Mouse (Mus musculus) brown adipose tissue, adult 24 weeks (tissue): Measurements from ENCODE around the gene Gemin5. TPM values are rescaled to one million over a fixed set of nuclear protein-coding genes. Genes with fewer than 3 reads are reported as not detected.
A peak's percentile ranks its signal among the peaks of the same experiment; 100 is the strongest.

Experiments used
- H3K27ac ChIP-seq: fragments of 200-500 bp; replicated peaks from 2 replicates; pipeline ENCODE4 v1.5.1; 2012; ENCODE audit warnings: low read depth, mild to moderate bottlenecking, low read length
- H3K4me1 ChIP-seq: fragments of 200-500 bp; 2 replicates; pipeline ENCODE4 v1.6.1; 2012; ENCODE audit warnings: low read length, mixed read lengths; ENCODE audit not compliant: control insufficient read depth, insufficient read depth, insufficient read length
- H3K4me3 ChIP-seq: fragments of 200-500 bp; 2 replicates; pipeline ENCODE4 v1.5.1; 2012; ENCODE audit warnings: low read depth, mild to moderate bottlenecking, low read length, moderate library complexity; ENCODE audit not compliant: insufficient read depth
- polyA plus RNA-seq: library from polyadenylated mRNA; stranded (reverse); fragments of >200 nt; gene quantifications from 2 replicates; pipeline ENCODE4 v1.2.4, GENCODE M21; 2012; ENCODE audit not compliant: missing spikeins, insufficient read depth, insufficient read length

Gemin5 gene
- 3.3 and 3.4 TPM in 2 replicates for polyA plus RNA-seq

- H3K4me1 ChIP-seq = no peaks in the 10 kb centered on the region; the same call in 1 of the 2 replicates
- H3K4me3 ChIP-seq = peak within 1 kb of the TSS; percentile 94
- 0 out of 2 replicates have a peak within 1 kb of the TSS, but pooled peaks have one; percentile 48 for H3K27ac ChIP-seq
Measured at GRCm38 (mm10) chr11:58168167-58168915, at the start of gene Gemin5. Gemin5 (minus strand) TSS chr11:58168539.

DNA sequence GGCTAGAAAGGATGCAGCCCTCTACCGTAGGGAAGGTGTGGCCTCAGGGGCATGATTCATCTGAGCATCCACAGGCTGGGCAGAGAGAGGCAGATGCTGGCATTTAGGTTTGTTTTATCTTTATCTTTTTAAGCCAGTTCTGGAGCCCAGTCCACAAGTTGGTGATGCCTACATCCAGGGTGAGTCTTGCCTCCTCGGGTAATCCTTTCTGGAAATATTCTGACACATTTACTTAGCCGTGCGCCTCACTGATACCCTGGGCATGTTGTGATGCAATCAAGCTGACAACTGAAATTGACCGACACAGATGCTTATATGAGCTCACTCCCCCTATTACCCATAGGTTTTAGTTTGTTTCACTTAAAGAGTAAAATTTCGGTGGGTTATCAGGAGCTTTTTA lies 48.5 kb upstream of the Gemin5 start:
- Histone ChIP-seq H3K27ac (no peak overlapping the region), H3K4me1 (peaks cover 18% of the 10 kb centered on the region), H3K4me3 (no peak overlapping the region)

- Histone ChIP-seq H3K4me1 (peaks cover 18% of the 10 kb centered on the region), H3K4me3 (peak overlapping the region; percentile 68), H3K27ac (peak overlapping the region; percentile 25)
Measured at GRCm38 (mm10) chr11:58215814-58216213, 47.5 kb upstream of the Gemin5 start.

- Histone ChIP-seq H3K27ac (peak overlapping the region; percentile 43; the same call in 1 of the 2 replicates), H3K4me3 (peak overlapping the region; percentile 68), H3K4me1 (peaks cover 18% of the 10 kb centered on the region)
Measured at GRCm38 (mm10) chr11:58215049-58215430, 46.7 kb upstream of the Gemin5 start.

DNA sequence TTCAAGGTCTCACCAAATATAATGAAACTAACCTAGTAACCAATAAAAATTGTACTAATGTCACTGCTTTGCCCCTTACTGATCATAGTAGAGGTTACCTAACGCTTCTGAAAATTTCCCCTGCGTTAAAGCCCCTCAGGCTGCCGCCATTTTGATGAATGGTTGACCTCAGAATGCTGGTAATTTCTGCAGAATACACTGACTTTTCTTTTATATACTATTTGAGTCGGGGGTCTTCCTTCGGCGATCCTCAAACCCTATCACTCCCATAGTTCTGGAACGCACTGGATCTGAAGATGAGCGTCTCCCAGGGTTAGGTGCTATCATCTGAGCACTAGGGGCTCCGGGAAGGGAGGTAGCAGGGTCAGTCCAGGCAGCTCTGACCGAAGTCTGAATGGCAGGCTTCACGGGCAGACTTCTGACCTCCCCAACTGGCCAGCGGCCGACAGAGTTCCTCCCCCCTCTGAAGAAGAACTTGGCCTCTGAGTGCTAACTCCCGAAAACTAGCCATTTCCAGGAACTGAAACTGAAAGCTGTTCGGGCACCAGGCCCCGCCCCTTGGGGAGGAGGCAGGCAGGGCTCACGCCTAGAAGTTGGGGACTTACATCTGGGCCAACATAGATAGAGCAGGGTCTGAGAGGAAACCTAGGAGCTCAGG lies 46.2 kb upstream of the Gemin5 start:
- peaks cover 18% of the 10 kb centered on the region for H3K4me1 ChIP-seq
- H3K4me3 ChIP-seq = peak overlapping the region; percentile 68
- H3K27ac ChIP-seq = peak overlapping the region; percentile 89

DNA sequence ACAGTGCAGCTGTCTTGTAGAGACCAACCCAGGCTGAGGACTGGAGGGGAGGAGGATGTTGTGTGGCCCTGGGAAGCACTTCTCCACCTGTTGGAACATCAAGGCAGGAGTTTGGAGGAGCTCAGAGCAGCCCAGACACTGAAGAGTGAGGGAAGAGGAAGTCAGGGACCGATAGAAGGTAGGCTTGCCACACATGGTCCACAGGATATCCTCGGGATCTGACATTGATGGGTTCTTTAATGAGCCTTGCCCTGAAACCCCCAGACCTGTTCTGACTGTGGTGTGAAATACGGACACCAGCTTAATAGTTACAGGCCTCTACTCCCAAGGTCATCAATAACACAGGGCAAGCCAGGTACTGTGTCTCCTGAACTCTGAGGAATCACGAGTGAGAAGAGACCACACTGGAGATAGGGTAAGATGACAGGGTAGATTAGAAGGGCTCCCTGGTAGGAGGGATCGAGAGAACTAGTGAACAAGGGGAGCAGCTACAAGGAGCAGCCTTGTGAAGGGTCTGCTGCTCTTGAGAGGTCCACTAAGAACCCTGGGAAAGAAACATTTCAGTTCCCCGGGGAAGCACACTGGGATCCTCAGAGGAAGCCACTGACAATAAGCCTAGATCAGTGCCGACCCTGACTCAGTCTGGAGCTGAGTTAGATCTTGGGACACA lies 45.5 kb upstream of the Gemin5 start:
- peak overlapping the region; percentile 89 for H3K27ac ChIP-seq
- peaks cover 18% of the 10 kb centered on the region for H3K4me1 ChIP-seq
- peak overlapping the region; percentile 68; the same call in 1 of the 2 replicates for H3K4me3 ChIP-seq

GRCm38 (mm10) chr11:58211682-58212067 lies 43.3 kb upstream of the Gemin5 start:
- H3K27ac ChIP-seq = no peak overlapping the region
- peaks cover 10% of the 10 kb centered on the region for H3K4me1 ChIP-seq
- H3K4me3 ChIP-seq = no peak overlapping the region

- Histone ChIP-seq H3K27ac (no peak overlapping the region), H3K4me1 (peaks cover 10% of the 10 kb centered on the region), H3K4me3 (no peak overlapping the region)
Measured at GRCm38 (mm10) chr11:58211062-58211681, 42.8 kb upstream of the Gemin5 start.

DNA sequence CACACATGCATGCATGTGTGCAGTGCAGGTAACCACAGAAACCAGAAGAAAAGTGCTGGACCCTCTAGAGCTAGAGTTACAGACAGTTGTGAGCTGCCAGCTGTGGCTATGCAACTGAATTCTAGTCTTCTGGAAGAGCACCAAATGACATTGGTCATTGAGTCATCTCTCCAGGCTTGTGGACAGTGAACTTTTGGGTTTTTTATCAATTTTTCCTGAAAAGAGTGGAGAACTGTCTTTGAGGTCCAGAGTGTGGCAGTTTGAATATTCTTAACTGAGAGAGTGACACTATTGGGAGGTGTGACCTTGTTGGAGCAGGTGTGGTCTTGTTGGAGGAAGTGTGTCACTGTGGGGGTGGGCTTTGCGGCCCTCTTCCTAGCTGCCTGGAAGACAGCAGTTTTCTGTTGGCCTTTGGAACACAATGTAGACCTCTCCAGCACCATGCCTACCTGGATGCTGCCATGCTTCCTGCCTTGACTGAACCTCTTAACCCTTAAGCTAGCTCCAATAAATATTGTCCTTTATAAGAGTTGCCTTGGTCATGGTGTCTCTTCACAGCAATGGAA lies 42.1 kb upstream of the Gemin5 start:
- Histone ChIP-seq H3K27ac (no peak overlapping the region), H3K4me3 (no peak overlapping the region), H3K4me1 (peaks cover 7% of the 10 kb centered on the region)

DNA sequence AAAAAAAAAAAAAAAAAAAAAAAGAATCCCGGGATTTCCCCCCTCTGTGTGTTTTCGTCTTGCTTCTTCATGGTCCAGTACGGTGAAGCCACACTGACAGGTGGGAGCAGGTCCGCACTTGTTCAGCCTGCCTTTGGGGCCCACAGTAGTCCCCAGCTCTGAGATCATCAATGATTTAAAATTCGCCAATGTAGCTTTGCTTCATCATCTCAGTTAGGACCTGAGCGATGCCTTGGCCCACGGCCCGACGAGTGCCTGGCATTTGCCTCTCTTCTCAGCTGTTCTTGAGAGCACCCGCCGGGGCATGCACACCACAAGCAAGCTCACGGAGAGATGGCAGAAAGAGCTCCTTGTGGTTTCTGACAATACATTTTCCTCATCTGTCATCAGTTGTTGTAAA lies 32.7 kb upstream of the Gemin5 start:
- H3K4me3 ChIP-seq = peak overlapping the region; percentile 39
- peaks cover 15% of the 10 kb centered on the region for H3K4me1 ChIP-seq
- H3K27ac ChIP-seq = no peak overlapping the region; the same call in 1 of the 2 replicates

- H3K4me1 ChIP-seq = peaks cover 15% of the 10 kb centered on the region
- peak overlapping the region; percentile 80 for H3K4me3 ChIP-seq
- H3K27ac ChIP-seq = no peak overlapping the region; the same call in 1 of the 2 replicates
Measured at GRCm38 (mm10) chr11:58200226-58200625, 31.9 kb upstream of the Gemin5 start.

GRCm38 (mm10) chr11:58199229-58200037 lies 31.1 kb upstream of the Gemin5 start, which contains the start of the genes Igtp and Irgm2:
Igtp (plus strand) TSS chr11:58199556.
Irgm2 (plus strand) TSS chr11:58199618.
- Histone ChIP-seq H3K27ac (peak within 1 kb of the TSS; percentile 88), H3K4me1 (peaks cover 15% of the 10 kb centered on the region), H3K4me3 (peak within 1 kb of the TSS; percentile 80)

DNA sequence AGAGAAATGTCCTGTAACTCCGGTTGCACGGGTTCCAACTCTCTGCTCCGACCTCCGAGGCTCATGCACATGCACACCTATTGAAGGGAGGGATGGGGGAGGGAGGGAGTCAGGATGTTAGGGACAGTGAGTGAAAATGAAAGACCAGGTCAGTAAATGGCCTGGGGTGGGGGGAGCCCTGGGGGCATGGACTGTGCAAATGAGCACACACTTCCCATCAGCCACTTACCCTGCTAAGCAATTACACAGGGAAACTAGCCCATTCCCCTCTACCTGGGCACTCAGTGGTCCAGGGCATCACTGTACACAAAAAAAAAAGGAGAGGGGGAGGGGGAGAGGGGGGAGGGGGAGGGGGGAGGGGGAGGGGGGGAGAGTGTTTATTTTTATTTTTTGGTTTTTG lies 30.3 kb upstream of the Gemin5 start:
- Histone ChIP-seq H3K4me1 (peaks cover 15% of the 10 kb centered on the region), H3K27ac (no peak overlapping the region), H3K4me3 (0 out of 2 replicates have a peak overlapping the region, but pooled peaks have one; percentile 80)
